Mouse (Mus musculus) midbrain, embryonic 15.5 days (tissue): ENCODE measurements at regions not wholly inside any gene's neighbourhood (a gene's known extent, or its start where the extent isn't known, plus 50 kb on each side); places are given as distances from the start of the nearest gene placed in this dataset.

ENCODE experiments used
- ATAC-seq: fragments of 200-750 bp; cut with Nextera tagmentation; replicated peaks from 2 replicates; pipeline ENCODE4 v1.8.0; 2017; ENCODE audit warnings: moderate TSS enrichment
- H3K27ac ChIP-seq: fragments of 300-500 bp; sonication (generic); 2 replicates; pipeline ENCODE4 v1.5.1; 2015; ENCODE audit warnings: mild to moderate bottlenecking, inconsistent platforms
- H3K27me3 ChIP-seq: fragments of 300-500 bp; sonication (generic); replicated peaks from 2 replicates; pipeline ENCODE4 v1.6.1; 2015; ENCODE audit warnings: inconsistent platforms
- H3K36me3 ChIP-seq: fragments of 300-500 bp; sonication (generic); replicated peaks from 2 replicates; pipeline ENCODE4 v1.6.1; 2015; ENCODE audit warnings: inconsistent platforms
- H3K4me1 ChIP-seq: fragments of 300-500 bp; sonication (generic); 2 replicates; pipeline ENCODE4 v1.6.1; 2015; ENCODE audit warnings: inconsistent platforms
- H3K4me2 ChIP-seq: fragments of 300-500 bp; sonication (generic); 2 replicates; pipeline ENCODE4 v1.6.1; 2015; ENCODE audit warnings: inconsistent platforms, mild to moderate bottlenecking, moderate library complexity
- H3K4me3 ChIP-seq: fragments of 300-500 bp; sonication (generic); 2 replicates; pipeline ENCODE4 v1.5.1; 2015; ENCODE audit warnings: mild to moderate bottlenecking, inconsistent platforms
- H3K9ac ChIP-seq: fragments of 300-500 bp; sonication (generic); 2 replicates; pipeline ENCODE4 v1.6.1; 2015; ENCODE audit warnings: mild to moderate bottlenecking, inconsistent platforms
- H3K9me3 ChIP-seq: fragments of 300-500 bp; sonication (generic); 2 replicates; pipeline ENCODE4 v1.6.1; 2016; ENCODE audit warnings: inconsistent platforms
- WGBS: fragments of 180-500 bp; shearing (Covaris S2); methylation state at CpG from one replicate; pipeline ENCODE4 v1.1.7; 2015; ENCODE audit warnings: mixed read lengths; 5-methylcytosine and 5-hydroxymethylcytosine counted together

GRCm38 (mm10) chr8:64461136-64461535 is 231.7 kb downstream of the Cpe start:
- no peak for ATAC-seq
- Histone ChIP-seq H3K9me3 (no peaks in the 10 kb centered on the region), H3K4me2 (no peak overlapping the region), H3K4me1 (no peaks in the 10 kb centered on the region), H3K36me3 (no peaks in the 10 kb centered on the region), H3K9ac (no peak overlapping the region), H3K27me3 (no peaks in the 10 kb centered on the region), H3K27ac (no peak overlapping the region), H3K4me3 (no peak overlapping the region)
- WGBS, result 80% methylated on average over 4 of the region's 4 CpGs

- Histone ChIP-seq H3K4me1 (no peaks in the 10 kb centered on the region), H3K4me2 (no peak overlapping the region), H3K9me3 (no peaks in the 10 kb centered on the region), H3K9ac (no peak overlapping the region), H3K27me3 (no peaks in the 10 kb centered on the region), H3K36me3 (no peaks in the 10 kb centered on the region), H3K27ac (no peak overlapping the region), H3K4me3 (no peak overlapping the region)
- 65% methylated on average over 5 of the region's 5 CpGs for WGBS
- ATAC-seq, result no peak
These were observed 235.9 kb downstream of the Cpe start for GRCm38 (mm10) chr8:64456970-64457369.

- Histone ChIP-seq H3K36me3 (no peaks in the 10 kb centered on the region), H3K9me3 (no peaks in the 10 kb centered on the region), H3K9ac (no peak overlapping the region), H3K4me3 (no peak overlapping the region), H3K27ac (no peak overlapping the region), H3K4me1 (no peaks in the 10 kb centered on the region), H3K4me2 (no peak overlapping the region), H3K27me3 (no peaks in the 10 kb centered on the region)
- WGBS, result 75% methylated on average over 4 of the region's 4 CpGs
- no peak for ATAC-seq
These were observed 238.1 kb downstream of the Cpe start for GRCm38 (mm10) chr8:64454736-64455135.

GRCm38 (mm10) chr8:64445366-64445765 is 239.3 kb upstream of the Tll1 start:
- Histone ChIP-seq H3K4me3 (no peak overlapping the region), H3K4me2 (no peak overlapping the region), H3K9me3 (no peaks in the 10 kb centered on the region), H3K9ac (no peak overlapping the region), H3K27me3 (no peaks in the 10 kb centered on the region), H3K27ac (no peak overlapping the region), H3K36me3 (no peaks in the 10 kb centered on the region), H3K4me1 (no peaks in the 10 kb centered on the region)
- WGBS, result 76% methylated on average over 3 of the region's 3 CpGs
- no peak for ATAC-seq

GRCm38 (mm10) chr8:64444429-64444828 is 238.4 kb upstream of the Tll1 start:
- no peak overlapping the region for H3K4me2 ChIP-seq
- no peaks in the 10 kb centered on the region for H3K4me1 ChIP-seq
- H3K36me3 ChIP-seq, result no peaks in the 10 kb centered on the region
- H3K27me3 ChIP-seq, result no peaks in the 10 kb centered on the region
- no peak overlapping the region for H3K9ac ChIP-seq
- whole genome bisulfite sequencing, result 91% methylated on average over 5 of the region's 5 CpGs
- no peaks in the 10 kb centered on the region for H3K9me3 ChIP-seq
- H3K27ac ChIP-seq, result no peak overlapping the region
- H3K4me3 ChIP-seq, result no peak overlapping the region
- ATAC-seq, result no peak

GRCm38 (mm10) chr8:64438489-64438888 is 232.4 kb upstream of the Tll1 start:
- H3K4me2 ChIP-seq, result no peak overlapping the region
- H3K27ac ChIP-seq, result no peak overlapping the region
- H3K4me1 ChIP-seq, result no peaks in the 10 kb centered on the region
- H3K9me3 ChIP-seq, result no peaks in the 10 kb centered on the region
- H3K36me3 ChIP-seq, result no peaks in the 10 kb centered on the region
- no peak overlapping the region for H3K4me3 ChIP-seq
- H3K9ac ChIP-seq, result no peak overlapping the region
- 80% methylated on average over 5 of the region's 5 CpGs for WGBS
- no peaks in the 10 kb centered on the region for H3K27me3 ChIP-seq
- ATAC-seq, result no peak

- 78% methylated on average over 7 of the region's 7 CpGs for WGBS
- ATAC-seq, result no peak
- H3K4me3 ChIP-seq, result no peak overlapping the region
- no peak overlapping the region for H3K27ac ChIP-seq
- H3K9ac ChIP-seq, result no peak overlapping the region
- H3K4me2 ChIP-seq, result no peak overlapping the region
- no peaks in the 10 kb centered on the region for H3K36me3 ChIP-seq
- H3K9me3 ChIP-seq, result no peaks in the 10 kb centered on the region
- H3K4me1 ChIP-seq, result no peaks in the 10 kb centered on the region
- no peaks in the 10 kb centered on the region for H3K27me3 ChIP-seq
These were observed 228.6 kb upstream of the Tll1 start for GRCm38 (mm10) chr8:64434648-64435047.

GRCm38 (mm10) chr8:64422850-64423214 is 216.8 kb upstream of the Tll1 start:
- Histone ChIP-seq H3K4me3 (no peak overlapping the region), H3K36me3 (no peaks in the 10 kb centered on the region), H3K4me1 (peaks cover 9% of the 10 kb centered on the region), H3K4me2 (no peak overlapping the region), H3K9me3 (no peaks in the 10 kb centered on the region), H3K9ac (no peak overlapping the region), H3K27ac (no peak overlapping the region), H3K27me3 (no peaks in the 10 kb centered on the region)
- peak; percentile 52; the same call in 1 of the 2 replicates for ATAC-seq
- 17% methylated on average over 4 of the region's 4 CpGs for WGBS

GRCm38 (mm10) chr8:64422200-64422849 is 216.3 kb upstream of the Tll1 start:
- H3K27ac ChIP-seq, result peak overlapping the region; percentile 25; the same call in 1 of the 2 replicates

GRCm38 (mm10) chr8:64421502-64422199 is 215.6 kb upstream of the Tll1 start:
- no peak overlapping the region for H3K4me3 ChIP-seq
- H3K27me3 ChIP-seq, result no peaks in the 10 kb centered on the region
- H3K9me3 ChIP-seq, result no peaks in the 10 kb centered on the region
- H3K36me3 ChIP-seq, result no peaks in the 10 kb centered on the region
- H3K4me1 ChIP-seq, result peaks cover 9% of the 10 kb centered on the region
- H3K4me2 ChIP-seq, result 0 out of 2 replicates have a peak overlapping the region, but pooled peaks have one; percentile 8
- ATAC-seq, result no peak; the same call in 1 of the 2 replicates
- WGBS, result 54% methylated on average over 6 of the region's 6 CpGs
- peak overlapping the region; percentile 25; the same call in 1 of the 2 replicates for H3K27ac ChIP-seq
- no peak overlapping the region for H3K9ac ChIP-seq

More at GRCm38 (mm10) chr8:64422200-64422849, 216.3 kb upstream of the Tll1 start:
- H3K4me3 ChIP-seq, result no peak overlapping the region
- 0 out of 2 replicates have a peak overlapping the region, but pooled peaks have one; percentile 8 for H3K4me2 ChIP-seq
- H3K4me1 ChIP-seq, result peaks cover 9% of the 10 kb centered on the region
- 8% methylated on average over 8 of the region's 8 CpGs for WGBS
- no peaks in the 10 kb centered on the region for H3K9me3 ChIP-seq
- H3K27me3 ChIP-seq, result no peaks in the 10 kb centered on the region
- ATAC-seq, result peak; percentile 82
- no peak overlapping the region for H3K9ac ChIP-seq
- no peaks in the 10 kb centered on the region for H3K36me3 ChIP-seq

GRCm38 (mm10) chr8:64412488-64413188 is 206.6 kb upstream of the Tll1 start:
- H3K27me3 ChIP-seq, result no peaks in the 10 kb centered on the region
- 47% methylated on average over 15 of the region's 15 CpGs for WGBS
- H3K9ac ChIP-seq, result no peak overlapping the region
- ATAC-seq, result peak; percentile 90
- H3K4me1 ChIP-seq, result no peaks in the 10 kb centered on the region
- H3K4me3 ChIP-seq, result no peak overlapping the region
- H3K27ac ChIP-seq, result no peak overlapping the region
- no peak overlapping the region for H3K4me2 ChIP-seq
- H3K9me3 ChIP-seq, result no peaks in the 10 kb centered on the region
- no peaks in the 10 kb centered on the region for H3K36me3 ChIP-seq

GRCm38 (mm10) chr8:64406775-64407490 is 200.9 kb upstream of the Tll1 start:
- H3K27ac ChIP-seq, result no peak overlapping the region

More at GRCm38 (mm10) chr8:64406775-64407490, 200.9 kb upstream of the Tll1 start:
- Histone ChIP-seq H3K27me3 (no peaks in the 10 kb centered on the region), H3K4me2 (no peak overlapping the region), H3K9ac (no peak overlapping the region), H3K9me3 (no peaks in the 10 kb centered on the region), H3K36me3 (no peaks in the 10 kb centered on the region), H3K4me3 (no peak overlapping the region), H3K4me1 (no peaks in the 10 kb centered on the region)
- ATAC-seq, result no peak
- WGBS, result 73% methylated on average over 9 of the region's 9 CpGs
